Mouse (Mus musculus) midbrain, embryonic 11.5 days (tissue): ENCODE data around the gene Nfia. TPM values are rescaled to one million over a fixed set of nuclear protein-coding genes. Genes with fewer than 3 reads are reported as not detected.
A peak's percentile ranks its signal among the peaks of the same experiment; 100 is the strongest.

Experiments used
- ATAC-seq: fragments of 200-750 bp; cut with Nextera tagmentation; 2 replicates; pipeline ENCODE4 v1.8.0; 2017; ENCODE audit warnings: moderate TSS enrichment, moderate library complexity; ENCODE audit not compliant: low FRiP score
- DNase-seq: peaks from one replicate; pipeline ENCODE4 v3.0.0; 2015; ENCODE audit warnings: low spot score; ENCODE audit errors: missing footprints
- H3K27ac ChIP-seq: fragments of 300-500 bp; sonication (generic); 2 replicates; pipeline ENCODE4 v1.5.1; 2014; ENCODE audit warnings: low read depth, low read length
- H3K27me3 ChIP-seq: fragments of 300-500 bp; sonication (generic); 2 replicates; pipeline ENCODE4 v1.6.1; 2014; ENCODE audit warnings: mild to moderate bottlenecking, low read length, moderate library complexity, mixed read lengths; ENCODE audit not compliant: control insufficient read depth, insufficient read depth
- H3K36me3 ChIP-seq: fragments of 300-500 bp; sonication (generic); 2 replicates; pipeline ENCODE4 v1.6.1; 2014; ENCODE audit warnings: mild to moderate bottlenecking, low read length, moderate library complexity, mixed read lengths; ENCODE audit not compliant: control insufficient read depth, insufficient read depth
- H3K4me1 ChIP-seq: fragments of 300-500 bp; sonication (generic); 2 replicates; pipeline ENCODE4 v1.6.1; 2014; ENCODE audit warnings: low read length; ENCODE audit not compliant: control insufficient read depth, insufficient read depth
- H3K4me2 ChIP-seq: fragments of 300-500 bp; sonication (generic); 2 replicates; pipeline ENCODE4 v1.6.1; 2014; ENCODE audit warnings: mild to moderate bottlenecking, moderate library complexity
- H3K4me3 ChIP-seq: fragments of 300-500 bp; sonication (generic); 2 replicates; pipeline ENCODE4 v1.5.1; 2014; ENCODE audit warnings: low read depth, low read length
- H3K9ac ChIP-seq: fragments of 300-500 bp; sonication (generic); 2 replicates; pipeline ENCODE4 v1.6.1; 2014; ENCODE audit warnings: low read length
- H3K9me3 ChIP-seq: fragments of 300-500 bp; sonication (generic); 2 replicates; pipeline ENCODE4 v1.6.1; 2016; ENCODE audit warnings: low read length; ENCODE audit not compliant: control insufficient read depth
- WGBS: fragments of 180-500 bp; shearing (Covaris S2); extraction: QIAGEN DNeasy Blood & Tissue Kit; methylation state at CpG from one replicate; pipeline ENCODE4 v1.1.7; 2014; 5-methylcytosine and 5-hydroxymethylcytosine counted together
- polyA plus RNA-seq: library from polyadenylated mRNA; unstranded; fragments of >200 nt; fragmentation: Nextera tagmentation; extraction: Ambion mirVana; gene quantifications from 2 replicates; pipeline ENCODE4 v1.2.1, GENCODE M21; 2014

Nfia gene
- polyA plus RNA-seq, 1 experiment from 2014 or later, result 14.1 TPM

DNA sequence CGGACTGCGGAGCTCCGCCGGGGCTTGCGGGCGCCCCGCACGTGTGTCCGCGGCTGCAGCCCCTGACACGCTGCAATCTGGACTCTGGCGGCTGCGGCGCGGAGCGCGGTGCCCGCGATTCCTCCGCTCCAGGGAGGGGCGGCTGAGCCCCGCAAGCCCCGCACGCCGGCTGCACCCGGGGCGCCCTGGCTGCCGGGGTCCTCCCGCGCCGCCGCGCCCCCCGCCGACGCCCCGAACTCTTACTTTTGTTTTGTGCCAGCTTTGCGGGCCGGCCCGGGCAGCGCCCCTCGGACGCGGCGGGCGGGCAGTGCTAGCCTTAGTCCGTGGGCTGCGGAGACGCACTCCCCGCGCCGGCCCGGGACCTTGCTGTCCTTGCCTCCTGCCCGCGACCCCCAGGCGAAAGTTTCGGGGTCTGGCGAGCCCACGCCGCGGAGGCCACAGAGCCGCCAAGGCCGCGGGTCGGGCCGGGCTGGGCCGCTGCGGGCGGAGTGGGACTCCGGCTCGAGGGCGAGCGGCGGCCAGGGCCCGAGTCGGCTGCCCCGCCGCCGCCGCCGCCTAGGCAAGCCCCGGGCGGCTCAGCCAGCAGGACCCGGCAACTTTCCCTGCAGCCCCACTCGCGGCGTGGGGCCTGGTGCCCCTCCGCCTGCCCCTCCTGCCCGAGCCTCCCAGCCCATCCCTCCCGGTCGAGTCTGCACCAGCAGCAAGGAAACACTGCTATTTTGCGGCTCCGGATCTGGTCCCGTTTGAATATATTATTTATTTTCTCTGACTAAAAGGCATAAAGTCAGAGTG, 5.9 kb downstream of the Nfia start:
- Histone ChIP-seq H3K27me3 (peaks cover 67% of the 10 kb centered on the region), H3K4me1 (peaks cover 10% of the 10 kb centered on the region), H3K36me3 (peaks cover 3% of the 10 kb centered on the region; the same call in 1 of the 2 replicates), H3K4me2 (peak overlapping the region; percentile 75), H3K4me3 (peak overlapping the region; percentile 78), H3K9me3 (0 out of 2 replicates have a peak, but pooled peaks cover 2% of the 10 kb centered on the region), H3K27ac (peak overlapping the region; percentile 65), H3K9ac (peak overlapping the region; percentile 92)
- under 1% methylated on average over 81 of the region's 94 CpGs for WGBS
- ATAC-seq (peak; percentile 49), DNase-seq (peak; percentile 96)

DNA sequence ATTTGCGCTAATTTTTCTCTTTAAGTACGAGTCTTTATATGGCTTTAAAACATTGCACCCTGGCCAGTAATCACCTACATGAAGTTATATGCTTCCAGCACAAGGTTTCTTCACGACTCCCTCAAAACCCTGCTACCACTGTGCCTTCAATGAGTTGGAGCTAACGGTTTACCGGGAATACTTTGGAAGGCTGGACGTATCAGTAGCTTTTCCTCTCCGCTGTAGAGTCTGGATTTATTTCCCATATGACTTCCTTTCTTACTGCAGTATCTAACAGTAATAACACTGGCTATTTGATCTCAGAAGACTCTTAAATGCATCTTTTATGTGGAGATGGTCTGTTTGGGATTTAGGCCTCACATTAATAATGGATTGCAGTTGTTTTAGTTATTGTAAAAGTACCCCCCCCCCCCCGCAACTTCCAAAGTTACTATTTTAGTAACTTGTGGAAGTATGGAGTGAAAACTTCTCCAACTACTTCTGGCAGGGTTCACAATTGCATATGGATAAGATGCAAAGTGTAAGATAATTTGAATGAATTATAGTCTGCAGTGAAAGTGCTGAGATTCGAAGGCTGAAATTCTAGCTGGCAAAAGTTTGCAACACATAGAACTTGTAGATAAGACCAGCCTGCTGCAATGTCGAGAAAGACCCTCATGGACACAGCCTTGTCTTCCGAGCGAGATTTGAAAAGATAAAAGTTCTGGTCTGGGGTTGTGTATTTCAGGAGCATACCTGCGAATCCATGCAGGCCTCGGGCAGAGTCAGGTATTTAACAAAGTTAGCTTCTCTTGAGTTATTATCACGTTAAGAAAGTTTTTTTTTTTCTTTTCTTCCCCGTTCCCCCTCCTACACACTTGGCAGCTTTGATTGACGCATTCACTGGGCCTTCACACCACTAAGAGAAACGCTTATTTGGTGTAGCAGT, 6.7 kb downstream of the Nfia start:
- 0 out of 2 replicates have a peak, but pooled peaks cover 2% of the 10 kb centered on the region for H3K9me3 ChIP-seq
- DNase-seq (peak; percentile 94), ATAC-seq (no peak)
- H3K4me2 ChIP-seq, result peak overlapping the region; percentile 75
- H3K4me3 ChIP-seq, result peak overlapping the region; percentile 78
- H3K36me3 ChIP-seq, result peaks cover 5% of the 10 kb centered on the region; the same call in 1 of the 2 replicates
- H3K27me3 ChIP-seq, result peaks cover 71% of the 10 kb centered on the region
- H3K9ac ChIP-seq, result peak overlapping the region; percentile 92
- 0 out of 2 replicates have a peak, but pooled peaks cover 5% of the 10 kb centered on the region for H3K4me1 ChIP-seq
- WGBS, result 5% methylated on average over 18 of the region's 18 CpGs
- H3K27ac ChIP-seq, result peak overlapping the region; percentile 65; the same call in 1 of the 2 replicates

DNA sequence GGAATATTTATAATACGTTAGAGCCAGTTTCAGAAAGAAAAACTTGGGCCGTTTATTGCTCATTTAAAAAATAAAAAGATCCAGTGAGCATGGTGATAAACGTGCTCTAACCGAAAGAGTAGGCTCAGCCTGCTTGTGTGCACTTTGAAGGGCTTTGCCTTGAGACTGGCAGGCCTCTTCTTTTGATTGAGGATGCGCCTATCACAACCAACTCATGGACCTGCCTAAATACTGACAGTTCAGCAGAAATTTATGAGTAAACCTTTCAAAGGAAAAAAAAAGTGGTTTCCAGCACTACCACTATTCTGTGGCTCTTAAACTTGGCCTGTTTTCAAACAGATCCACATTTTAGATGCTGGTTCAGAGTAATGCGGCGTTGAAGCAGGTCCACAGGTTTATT, 7.5 kb downstream of the Nfia start:
- 33% methylated on average over 7 of the region's 7 CpGs for WGBS
- no peak for ATAC-seq
- Histone ChIP-seq H3K4me3 (peak overlapping the region; percentile 78; the same call in 1 of the 2 replicates), H3K36me3 (peaks cover 5% of the 10 kb centered on the region; the same call in 1 of the 2 replicates), H3K27ac (no peak overlapping the region), H3K4me2 (peak overlapping the region; percentile 75; the same call in 1 of the 2 replicates), H3K27me3 (peaks cover 75% of the 10 kb centered on the region), H3K4me1 (0 out of 2 replicates have a peak, but pooled peaks cover 5% of the 10 kb centered on the region), H3K9me3 (0 out of 2 replicates have a peak, but pooled peaks cover 2% of the 10 kb centered on the region), H3K9ac (peak overlapping the region; percentile 24; the same call in 1 of the 2 replicates)
- no peak for DNase-seq

DNA sequence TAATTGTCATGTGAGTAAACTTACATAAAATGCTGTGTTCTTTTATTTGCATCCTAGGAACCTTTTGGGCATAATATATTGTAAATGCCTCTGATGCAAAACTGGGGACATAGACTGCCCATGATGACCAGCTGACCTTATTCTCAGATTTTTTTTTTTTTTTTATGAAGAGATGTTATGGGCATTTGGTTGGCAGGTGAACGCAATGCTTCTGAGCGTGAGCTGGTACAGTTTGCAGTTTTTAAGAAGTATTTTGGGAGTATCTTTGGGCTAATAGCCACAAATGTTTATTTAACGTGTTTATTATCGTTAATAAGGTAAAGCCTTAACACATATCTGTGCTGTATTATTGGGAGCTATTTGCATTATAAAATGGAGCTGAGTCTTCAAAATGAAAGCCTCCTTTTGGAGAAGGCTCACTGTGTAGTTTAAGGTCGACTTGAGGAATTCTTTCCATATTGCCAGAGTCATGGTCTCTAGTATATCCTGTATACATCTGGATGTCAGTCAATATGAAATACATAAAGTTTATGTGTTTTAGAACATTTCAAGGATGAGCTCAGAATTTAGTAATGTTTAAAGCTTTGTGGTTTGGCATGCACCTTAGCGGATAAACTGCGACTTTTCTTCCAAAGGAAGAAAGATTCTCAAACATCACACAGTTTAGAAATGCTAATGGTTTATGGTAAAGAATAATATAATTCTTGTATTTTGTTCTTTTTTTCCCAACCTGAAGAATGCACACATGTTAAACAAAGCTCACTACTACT, 8.3 kb downstream of the Nfia start:
- peak overlapping the region; percentile 4; the same call in 1 of the 2 replicates for H3K4me2 ChIP-seq
- no peak overlapping the region for H3K27ac ChIP-seq
- H3K4me1 ChIP-seq, result 0 out of 2 replicates have a peak, but pooled peaks cover 5% of the 10 kb centered on the region
- no peak overlapping the region for H3K9ac ChIP-seq
- peaks cover 5% of the 10 kb centered on the region; the same call in 1 of the 2 replicates for H3K36me3 ChIP-seq
- no peak overlapping the region for H3K4me3 ChIP-seq
- ATAC-seq (no peak), DNase-seq (peak; percentile 83)
- 0 out of 2 replicates have a peak, but pooled peaks cover 2% of the 10 kb centered on the region for H3K9me3 ChIP-seq
- H3K27me3 ChIP-seq, result peaks cover 76% of the 10 kb centered on the region
- WGBS, result 73% methylated on average over 7 of the region's 7 CpGs

DNA sequence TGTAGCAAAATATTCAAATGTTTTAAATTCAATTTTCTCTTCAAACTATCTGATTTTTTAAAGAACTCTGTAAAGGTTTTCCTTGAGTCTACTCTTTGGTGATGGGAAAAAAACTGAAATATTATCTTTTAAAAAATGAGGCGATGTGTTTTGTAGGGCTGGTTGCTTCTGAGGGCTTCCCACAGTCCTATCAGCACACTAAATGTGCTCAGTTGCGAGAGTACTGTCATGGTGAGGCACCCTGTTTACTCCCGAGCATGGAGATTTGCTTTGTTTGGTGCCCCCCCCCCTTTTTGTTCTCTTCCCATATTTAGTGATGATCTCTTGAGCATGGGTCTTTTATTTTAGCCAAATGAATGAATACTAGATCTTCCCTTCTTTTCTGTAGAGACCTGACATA, 9.5 kb downstream of the Nfia start:
- Histone ChIP-seq H3K9me3 (0 out of 2 replicates have a peak, but pooled peaks cover 2% of the 10 kb centered on the region), H3K27me3 (peaks cover 73% of the 10 kb centered on the region), H3K4me3 (no peak overlapping the region), H3K4me2 (no peak overlapping the region), H3K4me1 (0 out of 2 replicates have a peak, but pooled peaks cover 3% of the 10 kb centered on the region), H3K27ac (no peak overlapping the region), H3K36me3 (peaks cover 5% of the 10 kb centered on the region; the same call in 1 of the 2 replicates), H3K9ac (no peak overlapping the region)
- no peak for ATAC-seq
- WGBS, result 92% methylated on average over 3 of the region's 3 CpGs
- no peak for DNase-seq

DNA sequence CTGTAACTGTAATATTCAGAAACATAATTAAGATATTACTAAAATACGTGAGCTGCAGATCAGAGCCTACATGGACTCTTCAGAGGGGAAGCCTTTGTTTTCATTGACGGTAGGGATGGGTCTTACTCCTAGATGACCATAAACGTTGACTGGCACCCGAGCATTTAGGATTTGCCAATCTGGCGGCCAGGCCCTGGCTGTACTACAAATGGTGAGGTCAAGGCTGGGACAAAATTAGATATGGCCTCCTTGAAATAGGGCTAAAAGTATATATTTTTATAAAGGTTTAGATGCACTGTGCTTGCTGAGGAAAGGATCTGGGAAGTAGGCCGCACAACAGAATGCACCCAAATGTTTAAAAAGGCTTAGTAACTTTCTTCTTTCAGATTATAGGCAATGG, 10.0 kb downstream of the Nfia start:
- 91% methylated on average over 6 of the region's 6 CpGs for WGBS
- H3K27me3 ChIP-seq, result peaks cover 76% of the 10 kb centered on the region
- no peak overlapping the region for H3K4me2 ChIP-seq
- peak; percentile 82 for DNase-seq
- H3K9ac ChIP-seq, result no peak overlapping the region
- peaks cover 5% of the 10 kb centered on the region; the same call in 1 of the 2 replicates for H3K36me3 ChIP-seq
- 0 out of 2 replicates have a peak, but pooled peaks cover 2% of the 10 kb centered on the region for H3K9me3 ChIP-seq
- H3K4me3 ChIP-seq, result no peak overlapping the region
- no peak overlapping the region for H3K27ac ChIP-seq
- H3K4me1 ChIP-seq, result 0 out of 2 replicates have a peak, but pooled peaks cover 3% of the 10 kb centered on the region
- no peak for ATAC-seq

DNA sequence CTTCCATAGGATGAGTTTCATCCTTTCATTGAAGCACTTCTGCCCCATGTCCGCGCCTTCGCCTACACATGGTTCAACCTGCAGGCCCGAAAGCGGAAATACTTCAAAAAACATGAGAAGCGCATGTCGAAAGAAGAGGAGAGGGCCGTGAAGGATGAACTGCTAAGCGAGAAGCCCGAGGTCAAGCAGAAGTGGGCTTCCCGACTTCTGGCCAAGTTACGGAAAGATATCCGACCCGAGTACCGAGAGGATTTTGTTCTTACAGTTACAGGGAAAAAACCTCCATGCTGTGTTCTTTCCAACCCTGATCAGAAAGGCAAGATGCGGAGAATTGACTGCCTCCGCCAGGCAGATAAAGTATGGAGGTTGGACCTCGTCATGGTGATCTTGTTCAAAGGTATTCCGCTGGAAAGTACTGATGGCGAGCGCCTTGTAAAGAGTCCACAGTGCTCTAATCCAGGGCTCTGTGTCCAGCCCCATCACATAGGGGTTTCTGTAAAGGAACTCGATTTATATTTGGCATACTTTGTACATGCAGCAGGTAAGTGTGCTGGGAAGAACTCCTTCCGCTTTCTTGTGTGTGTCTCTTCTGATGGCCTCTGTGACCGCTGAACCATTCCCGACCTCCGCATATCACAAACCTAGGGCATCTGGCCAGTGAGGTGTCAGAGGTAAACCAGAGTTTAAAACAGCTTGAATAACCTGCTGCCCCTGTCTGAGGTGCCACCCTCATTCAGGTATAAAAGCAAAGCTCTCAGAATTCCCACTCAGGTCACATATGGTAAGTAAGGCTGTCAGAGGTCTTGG, 10.7 kb downstream of the Nfia start:
- no peak overlapping the region for H3K9ac ChIP-seq
- H3K9me3 ChIP-seq, result 0 out of 2 replicates have a peak, but pooled peaks cover 2% of the 10 kb centered on the region
- peaks cover 70% of the 10 kb centered on the region for H3K27me3 ChIP-seq
- ATAC-seq, result no peak
- H3K27ac ChIP-seq, result no peak overlapping the region
- H3K36me3 ChIP-seq, result peaks cover 5% of the 10 kb centered on the region; the same call in 1 of the 2 replicates
- no peak overlapping the region for H3K4me2 ChIP-seq
- no peak overlapping the region for H3K4me3 ChIP-seq
- 91% methylated on average over 26 of the region's 26 CpGs for WGBS
- DNase-seq, result peak; percentile 78
- 0 out of 2 replicates have a peak, but pooled peaks cover 3% of the 10 kb centered on the region for H3K4me1 ChIP-seq
